Mouse (Mus musculus) midbrain, embryonic 16.5 days (tissue): Measurements from ENCODE around the gene Cs. TPM values are rescaled to one million over a fixed set of nuclear protein-coding genes. Genes with fewer than 3 reads are reported as not detected.
A peak's percentile ranks its signal among the peaks of the same experiment; 100 is the strongest.
"Not testable (repeated sequence)": the region's sequence is repeated elsewhere in the genome, so short reads cannot be mapped to it uniquely, and the experiment has no call there.

ENCODE experiments used
- ATAC-seq: fragments of 200-750 bp; cut with Nextera tagmentation; 2 replicates; pipeline ENCODE4 v1.8.0; 2017; ENCODE audit warnings: moderate TSS enrichment
- H3K27ac ChIP-seq: fragments of 300-500 bp; sonication (generic); 2 replicates; pipeline ENCODE4 v1.5.1; 2014; ENCODE audit warnings: mild to moderate bottlenecking, low read length, mixed read lengths
- H3K27me3 ChIP-seq: fragments of 300-500 bp; sonication (generic); 2 replicates; pipeline ENCODE4 v1.6.1; 2014; ENCODE audit warnings: low read depth, low read length, mixed read lengths; ENCODE audit not compliant: control insufficient read depth, insufficient read depth
- H3K36me3 ChIP-seq: fragments of 300-500 bp; sonication (generic); 2 replicates; pipeline ENCODE4 v1.6.1; 2014; ENCODE audit warnings: mild to moderate bottlenecking, low read length, moderate library complexity, mixed read lengths; ENCODE audit not compliant: control insufficient read depth, insufficient read depth
- H3K4me1 ChIP-seq: fragments of 300-500 bp; sonication (generic); 2 replicates; pipeline ENCODE4 v1.6.1; 2014; ENCODE audit warnings: mild to moderate bottlenecking, low read length, mixed read lengths; ENCODE audit not compliant: control insufficient read depth, insufficient read depth
- H3K4me2 ChIP-seq: fragments of 300-500 bp; sonication (generic); 2 replicates; pipeline ENCODE4 v1.6.1; 2014; ENCODE audit warnings: mild to moderate bottlenecking, low read length, mixed read lengths
- H3K4me3 ChIP-seq: fragments of 300-500 bp; sonication (generic); 2 replicates; pipeline ENCODE4 v1.5.1; 2014; ENCODE audit warnings: low read depth, mild to moderate bottlenecking, low read length, moderate library complexity, mixed read lengths
- H3K9ac ChIP-seq: fragments of 300-500 bp; sonication (generic); 2 replicates; pipeline ENCODE4 v1.6.1; 2014; ENCODE audit warnings: low read depth, low read length, mixed read lengths
- H3K9me3 ChIP-seq: fragments of 300-500 bp; sonication (generic); replicated peaks from 2 replicates; pipeline ENCODE4 v1.6.1; 2014; ENCODE audit warnings: mild to moderate bottlenecking, low read length, mixed read lengths; ENCODE audit not compliant: control insufficient read depth, poor library complexity, severe bottlenecking
- WGBS: fragments of 180-500 bp; shearing (Covaris S2); extraction: QIAGEN DNeasy Blood & Tissue Kit; methylation state at CpG from one replicate; pipeline ENCODE4 v1.1.7; 2014; 5-methylcytosine and 5-hydroxymethylcytosine counted together
- polyA plus RNA-seq: library from polyadenylated mRNA; unstranded; fragments of >200 nt; fragmentation: Nextera tagmentation; extraction: Ambion mirVana; gene quantifications from 2 replicates; pipeline ENCODE4 v1.2.1, GENCODE M21; 2015

Cs gene
- 247 and 265 TPM in 2 replicates for polyA plus RNA-seq

DNA sequence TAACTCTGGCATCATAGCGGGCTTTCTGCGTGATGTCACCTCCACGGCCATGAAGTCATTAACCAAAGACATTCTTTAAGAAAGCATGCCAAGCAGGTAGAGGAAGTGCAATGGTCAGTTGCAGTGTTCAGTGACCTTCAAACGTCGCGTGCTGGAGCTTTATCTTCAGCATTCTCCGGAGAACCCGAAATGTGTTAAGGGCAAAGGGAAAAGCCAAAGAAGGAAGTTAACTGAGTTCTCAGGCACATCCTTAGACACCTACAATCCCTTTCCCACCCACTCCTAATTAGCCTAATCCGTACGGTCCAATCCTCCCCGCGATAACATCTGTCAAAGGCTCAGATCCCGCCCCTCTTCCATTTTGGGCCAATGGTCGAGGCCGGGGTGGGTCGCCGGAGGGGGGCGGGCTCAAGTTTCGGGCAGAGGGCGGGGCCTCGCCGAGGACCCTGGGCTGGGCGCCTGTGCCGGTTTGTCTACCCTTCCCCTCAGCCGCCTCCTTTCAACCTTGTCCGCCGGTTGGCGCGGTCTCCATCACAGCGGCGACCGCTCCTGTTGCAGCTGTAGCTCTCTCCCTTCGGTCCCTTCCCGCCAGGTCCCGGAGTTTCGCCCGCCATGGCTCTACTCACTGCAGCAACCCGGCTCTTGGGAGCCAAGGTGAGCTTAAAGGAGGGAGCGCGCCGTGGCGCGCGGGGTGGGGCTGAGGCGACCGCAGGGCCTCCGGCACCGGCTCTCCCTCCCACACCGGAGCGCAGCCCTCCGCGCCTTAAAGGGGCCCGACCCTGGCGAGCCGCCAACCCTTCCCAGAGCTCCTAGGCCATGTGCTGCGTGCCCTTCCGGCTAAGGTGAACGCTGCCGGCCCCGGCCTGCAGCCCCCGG is at the start of gene Cs:
TSS of gene Cs (plus strand) at position 429 of the 876 bp plus-strand sequence.
- under 1% methylated on average over 59 of the region's 61 CpGs for WGBS
- Histone ChIP-seq H3K9ac (peak within 1 kb of the TSS; percentile 96), H3K4me2 (peak within 1 kb of the TSS; percentile 92), H3K4me1 (peaks cover 24% of the 10 kb centered on the region), H3K27me3 (no peaks in the 10 kb centered on the region), H3K36me3 (no peaks in the 10 kb centered on the region), H3K4me3 (peak within 1 kb of the TSS; percentile 100), H3K27ac (peak within 1 kb of the TSS; percentile 93), H3K9me3 (no peaks in the 10 kb centered on the region)
- ATAC-seq, result peak; percentile 97

DNA sequence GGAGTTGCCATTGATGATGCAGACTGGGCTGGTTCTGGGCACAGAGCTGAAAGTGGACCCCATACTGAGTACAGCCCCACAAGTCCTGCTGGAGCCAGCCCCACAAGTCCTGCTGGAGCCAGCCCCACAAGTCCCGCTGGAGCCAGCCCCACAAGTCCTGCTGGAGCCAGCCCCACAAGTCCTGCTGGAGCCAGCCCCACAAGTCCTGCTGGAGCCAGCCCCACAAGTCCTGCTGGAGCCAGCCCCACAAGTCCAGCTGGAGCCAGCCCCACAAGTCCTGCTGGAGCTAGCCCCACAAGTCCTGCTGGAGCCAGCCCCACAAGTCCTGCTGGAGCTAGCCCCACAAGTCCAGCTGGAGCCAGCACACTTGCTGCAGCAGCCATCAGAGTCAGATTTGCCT is 46.9 kb upstream of the Cs start:
- not testable (repeated sequence) for H3K27me3 ChIP-seq, H3K4me2 ChIP-seq, H3K9me3 ChIP-seq, H3K27ac ChIP-seq, H3K9ac ChIP-seq, H3K4me1 ChIP-seq, ATAC-seq, H3K4me3 ChIP-seq
- peaks cover 18% of the 10 kb centered on the region for H3K36me3 ChIP-seq
- 92% methylated on average over 1 of the region's 1 CpGs for WGBS

DNA sequence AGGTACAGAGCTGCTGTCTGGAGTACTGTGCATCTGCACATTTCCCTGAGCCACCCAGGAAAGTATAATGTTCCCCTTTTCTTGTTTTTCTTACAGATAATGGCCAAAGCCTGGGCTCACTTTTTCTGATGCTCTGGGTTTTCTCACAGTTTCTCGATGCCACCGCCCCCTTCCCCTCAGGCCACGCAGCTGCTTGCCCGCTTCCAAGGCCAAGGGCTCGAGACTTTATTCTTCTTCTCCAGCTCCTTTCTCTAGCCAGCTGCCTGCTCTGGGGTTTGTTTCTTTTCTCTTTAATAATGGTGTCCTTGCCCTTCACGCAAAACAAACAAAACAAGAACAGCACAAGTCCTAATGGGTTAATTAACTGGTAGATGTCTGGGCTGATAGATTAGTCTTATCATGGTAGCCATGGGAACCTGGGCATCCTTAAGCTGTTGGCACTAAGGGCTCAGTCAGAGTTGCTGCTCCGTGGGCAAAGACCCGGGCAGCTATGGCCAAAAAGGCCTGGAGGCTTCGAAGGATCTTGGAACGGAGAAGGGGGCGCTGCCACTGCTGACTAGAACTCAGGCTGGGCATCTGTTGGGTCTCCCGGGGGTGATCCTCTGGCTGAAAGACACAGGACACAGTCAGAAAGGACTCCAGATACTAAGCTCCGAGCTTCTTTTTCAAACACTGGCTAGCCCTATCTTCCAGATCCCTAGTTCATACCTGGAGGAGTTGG is 41.0 kb upstream of the Cs start:
- Histone ChIP-seq H3K4me2 (no peak overlapping the region), H3K27me3 (no peaks in the 10 kb centered on the region), H3K4me1 (no peaks in the 10 kb centered on the region), H3K9me3 (no peaks in the 10 kb centered on the region), H3K9ac (no peak overlapping the region), H3K36me3 (peaks cover 5% of the 10 kb centered on the region; the same call in 1 of the 2 replicates), H3K27ac (no peak overlapping the region), H3K4me3 (no peak overlapping the region)
- ATAC-seq, result no peak
- WGBS, result 72% methylated on average over 13 of the region's 13 CpGs

DNA sequence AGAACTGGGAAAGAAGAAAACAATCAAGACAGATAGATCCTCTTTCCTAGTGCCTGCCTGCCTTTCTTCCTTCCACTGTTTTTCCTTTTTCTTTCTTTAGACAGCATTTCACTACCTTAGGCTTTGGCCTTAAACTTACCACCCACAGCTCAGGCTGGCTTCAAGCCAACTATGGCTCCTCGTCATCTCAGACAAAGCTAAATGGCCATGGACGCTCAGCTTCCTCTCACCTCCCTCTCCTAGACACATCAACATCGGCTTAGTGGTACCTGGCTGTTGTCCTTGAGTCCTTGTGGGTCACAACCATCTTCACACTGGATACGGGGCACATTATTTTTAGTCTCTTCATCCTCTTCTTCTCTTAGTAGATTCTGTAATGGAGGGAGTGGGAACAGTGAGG is 40.3 kb upstream of the Cs start:
- Histone ChIP-seq H3K4me1 (peaks cover 2% of the 10 kb centered on the region), H3K27ac (no peak overlapping the region), H3K4me3 (no peak overlapping the region), H3K4me2 (no peak overlapping the region), H3K36me3 (peaks cover 3% of the 10 kb centered on the region; the same call in 1 of the 2 replicates), H3K9me3 (no peaks in the 10 kb centered on the region), H3K27me3 (no peaks in the 10 kb centered on the region), H3K9ac (no peak overlapping the region)
- WGBS, result 70% methylated on average over 4 of the region's 4 CpGs
- no peak for ATAC-seq

DNA sequence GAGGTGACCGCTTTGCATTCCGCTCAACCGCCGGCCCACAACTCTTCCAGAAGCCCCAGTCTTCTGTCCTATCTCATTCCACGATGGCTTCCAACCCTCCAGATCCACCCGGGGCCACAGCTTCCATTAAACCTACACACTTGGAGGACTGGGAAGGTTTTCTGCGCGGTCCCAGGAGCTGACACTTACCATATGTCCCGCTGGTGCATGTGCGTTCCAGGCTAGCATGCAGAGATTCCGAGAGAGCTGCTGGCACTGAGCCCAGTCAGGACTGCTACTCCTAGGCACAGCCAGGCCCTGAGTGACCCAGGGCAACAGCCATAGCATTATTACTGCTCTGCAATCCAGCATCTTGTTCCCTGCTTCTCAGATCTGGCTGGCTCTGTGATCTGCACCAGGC is 39.9 kb upstream of the Cs start:
- no peaks in the 10 kb centered on the region for H3K9me3 ChIP-seq
- H3K4me2 ChIP-seq, result no peak overlapping the region
- no peak overlapping the region for H3K27ac ChIP-seq
- no peaks in the 10 kb centered on the region for H3K27me3 ChIP-seq
- no peak for ATAC-seq
- no peak overlapping the region for H3K9ac ChIP-seq
- peaks cover 5% of the 10 kb centered on the region for H3K4me1 ChIP-seq
- peaks cover 3% of the 10 kb centered on the region; the same call in 1 of the 2 replicates for H3K36me3 ChIP-seq
- 73% methylated on average over 11 of the region's 11 CpGs for WGBS
- H3K4me3 ChIP-seq, result no peak overlapping the region

DNA sequence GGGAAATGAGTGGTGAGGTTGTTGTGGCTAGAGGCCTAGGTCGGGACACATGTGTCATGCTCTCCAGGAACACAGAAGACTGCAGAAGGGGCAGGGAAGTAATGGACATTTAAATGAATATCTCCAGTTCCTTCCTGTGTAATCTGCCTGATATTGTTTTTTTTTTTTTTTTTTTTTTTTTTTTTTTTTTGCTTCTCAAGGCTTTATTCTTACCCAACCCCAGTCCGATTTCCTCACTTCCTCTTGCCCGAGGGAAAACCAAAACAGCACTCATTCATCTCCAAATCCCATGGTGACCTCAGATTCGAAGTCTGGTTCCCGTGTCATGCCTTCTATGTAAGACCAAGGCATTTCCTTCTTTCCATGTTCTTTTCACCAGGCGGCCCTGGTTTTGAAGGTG is 39.3 kb upstream of the Cs start:
- Histone ChIP-seq H3K4me3 (no peak overlapping the region), H3K9ac (no peak overlapping the region), H3K27me3 (no peaks in the 10 kb centered on the region), H3K9me3 (no peaks in the 10 kb centered on the region), H3K4me2 (no peak overlapping the region), H3K4me1 (peaks cover 5% of the 10 kb centered on the region), H3K36me3 (no peaks in the 10 kb centered on the region), H3K27ac (no peak overlapping the region)
- WGBS, result 82% methylated on average over 6 of the region's 6 CpGs
- no peak for ATAC-seq

DNA sequence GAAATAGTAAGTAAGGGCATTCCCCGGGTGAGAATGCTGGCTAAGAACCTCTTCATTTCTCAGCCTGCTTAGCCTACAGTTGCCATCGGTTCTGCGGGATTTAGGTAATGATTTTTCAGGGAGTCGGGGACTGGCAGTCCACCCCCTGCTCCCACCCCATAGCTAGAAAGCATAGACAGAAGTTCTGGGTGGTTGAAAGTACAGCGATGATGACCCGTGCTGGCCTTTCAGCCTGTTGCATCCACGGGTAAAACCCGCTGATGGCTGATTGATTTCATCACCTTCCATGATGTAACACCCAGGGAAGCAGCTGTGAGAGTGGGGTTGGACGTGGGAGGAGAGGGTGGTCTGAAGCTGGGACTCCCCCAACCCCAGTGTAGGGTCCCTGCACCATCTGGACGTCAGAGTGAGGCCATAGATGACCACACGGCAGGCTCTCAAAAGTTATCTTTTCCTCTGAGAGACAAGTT is 38.8 kb upstream of the Cs start, which contains the start of gene Il23a:
TSS of gene Il23a (minus strand) at position 51 of the 470 bp plus-strand sequence.
- Histone ChIP-seq H3K27ac (no peak within 1 kb of the TSS), H3K27me3 (no peaks in the 10 kb centered on the region), H3K4me1 (peaks cover 5% of the 10 kb centered on the region), H3K9ac (no peak within 1 kb of the TSS), H3K9me3 (no peaks in the 10 kb centered on the region), H3K4me2 (no peak within 1 kb of the TSS), H3K4me3 (no peak within 1 kb of the TSS), H3K36me3 (no peaks in the 10 kb centered on the region)
- ATAC-seq, result no peak
- 85% methylated on average over 11 of the region's 11 CpGs for WGBS

DNA sequence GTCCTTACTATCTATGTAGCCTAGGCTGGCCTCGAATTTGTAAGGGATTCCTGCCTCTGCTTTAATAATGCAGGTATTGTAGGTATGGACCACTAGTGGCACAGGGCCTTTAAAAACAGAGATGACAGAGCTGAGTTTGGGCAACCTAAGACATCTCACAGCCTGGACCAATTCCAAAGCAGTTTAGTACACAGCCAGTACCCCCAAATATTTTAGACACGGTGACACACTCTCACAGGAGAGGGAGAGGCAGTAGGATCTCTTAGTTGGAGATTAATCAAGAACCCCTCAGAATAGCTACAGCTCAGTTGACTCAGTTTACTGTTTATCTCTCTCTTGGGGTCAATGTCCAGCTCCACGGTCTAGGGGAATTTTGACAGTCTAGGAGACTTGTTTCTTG is 35.2 kb upstream of the Cs start:
- H3K9me3 ChIP-seq, result no peaks in the 10 kb centered on the region
- H3K27me3 ChIP-seq, result no peaks in the 10 kb centered on the region
- ATAC-seq, result no peak
- H3K9ac ChIP-seq, result peak overlapping the region; percentile 68
- 39% methylated on average over 3 of the region's 3 CpGs for WGBS
- peak overlapping the region; percentile 53 for H3K4me3 ChIP-seq
- peaks cover 13% of the 10 kb centered on the region for H3K4me1 ChIP-seq
- no peaks in the 10 kb centered on the region for H3K36me3 ChIP-seq
- peak overlapping the region; percentile 64 for H3K4me2 ChIP-seq
- peak overlapping the region; percentile 93 for H3K27ac ChIP-seq

DNA sequence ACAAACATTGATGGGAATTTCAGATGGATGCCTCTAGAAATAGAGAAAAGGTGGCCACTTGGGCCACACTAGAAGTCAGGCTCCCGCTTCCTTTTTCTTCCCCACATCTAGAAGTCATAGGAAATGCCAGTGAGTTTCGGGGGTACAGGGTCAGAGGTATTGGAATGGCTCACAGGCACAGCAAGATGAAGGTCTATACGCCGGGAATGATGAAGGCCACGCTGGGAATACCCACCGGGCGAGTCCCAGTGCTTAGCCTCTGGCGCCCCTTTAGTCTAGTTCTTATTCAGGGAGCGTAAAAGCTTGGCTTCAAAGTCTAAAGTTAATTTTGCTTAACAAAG is 34.8 kb upstream of the Cs start:
- H3K36me3 ChIP-seq, result no peaks in the 10 kb centered on the region
- peak overlapping the region; percentile 64 for H3K4me2 ChIP-seq
- H3K27me3 ChIP-seq, result no peaks in the 10 kb centered on the region
- peak; percentile 55 for ATAC-seq
- peak overlapping the region; percentile 93 for H3K27ac ChIP-seq
- H3K4me3 ChIP-seq, result peak overlapping the region; percentile 53
- H3K4me1 ChIP-seq, result peaks cover 13% of the 10 kb centered on the region
- under 1% methylated on average over 9 of the region's 9 CpGs for WGBS
- H3K9me3 ChIP-seq, result no peaks in the 10 kb centered on the region
- H3K9ac ChIP-seq, result peak overlapping the region; percentile 68
